Mouse (Mus musculus): ENCODE data around the gene Pih1d1.

- TF ChIP-seq CTCF (IDR thresholded peaks at IDR 0.05; ENCODE audit: insufficient read depth, low read length) (no peak), POLR2A (IDR thresholded peaks at IDR 0.05; ENCODE audit: borderline replicate concordance, extremely low read depth, low read depth, low read length) (no peak)
Observed at GRCm38 (mm10) chr7:45162551-45162950, 8.4 kb downstream of the Pih1d1 start.
